Mouse (Mus musculus) cerebellum, postnatal 25 days (tissue): ENCODE data around the gene Cda.

ENCODE experiments used
- DNase-seq, 2 experiments: peaks; one replicate each; pipeline ENCODE4 v3.0.0; 2021; ENCODE audit warnings: mixed read lengths in 2 of 2

Gene Cda

GRCm38 (mm10) chr4:138303742-138304141 lies 64.0 kb downstream of the Cda start:
- peak in 1 of 2 experiments; percentile 48 for DNase-seq

- no peak for DNase-seq
Observed at GRCm38 (mm10) chr4:138303011-138303410, 64.8 kb downstream of the Cda start.

GRCm38 (mm10) chr4:138301271-138301780 lies 66.5 kb downstream of the Cda start:
- no peak for DNase-seq

DNA sequence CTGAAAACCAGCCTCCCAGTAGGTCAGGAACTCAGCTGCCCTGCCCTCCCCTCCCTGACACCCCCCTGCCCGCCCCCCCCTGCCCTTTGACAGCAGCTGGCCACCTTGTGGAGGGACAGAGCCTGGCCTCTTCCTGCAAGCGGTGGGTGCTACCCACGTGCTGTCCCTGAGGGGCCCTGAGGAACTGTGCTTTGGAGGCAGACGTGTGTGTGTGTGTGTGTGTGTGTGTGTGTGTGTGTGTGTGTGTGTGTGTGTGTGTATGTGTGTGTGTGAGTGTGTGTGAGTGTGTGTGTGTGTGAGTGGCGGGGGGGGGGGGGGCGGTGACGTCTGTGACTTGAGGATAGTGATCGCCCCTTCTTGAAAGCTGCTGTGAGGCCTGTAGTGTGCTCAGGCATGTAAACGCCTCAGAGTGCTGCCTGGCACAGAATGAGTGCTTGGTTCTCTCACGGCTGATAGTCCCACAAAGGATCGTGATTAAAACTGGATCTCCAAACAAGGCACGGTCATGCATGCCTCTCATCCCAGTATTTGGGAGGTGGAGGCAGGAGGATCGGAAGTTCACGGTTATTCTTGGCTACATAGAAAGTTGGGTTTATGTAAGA lies 73.7 kb downstream of the Cda start:
- no peak for DNase-seq

GRCm38 (mm10) chr4:138293261-138293948 lies 74.4 kb downstream of the Cda start:
- DNase-seq, result no peak

GRCm38 (mm10) chr4:138292028-138292427 lies 75.8 kb downstream of the Cda start:
- DNase-seq, result no peak

GRCm38 (mm10) chr4:138288691-138289090 lies 79.1 kb downstream of the Cda start:
- no peak for DNase-seq
